Mouse (Mus musculus) E14TG2a.4 (cell line): ENCODE results near the gene Ftsj3.

Source experiments
- CTCF ChIP-seq: conservative IDR thresholded peaks from 2 replicates; pipeline ENCODE4 v1.5.1; 2014; ENCODE audit warnings: low read length
- NANOG ChIP-seq: IDR thresholded peaks from 2 replicates; pipeline ENCODE4 v1.6.1; 2014; ENCODE audit warnings: borderline replicate concordance, low read length, mixed read lengths

- TF ChIP-seq CTCF (no peak), NANOG (no peak)
Observed at GRCm38 (mm10) chr11:106215927-106216729, 39.8 kb downstream of the Ftsj3 start, which contains the start of gene Ccdc47.
